Mouse (Mus musculus) midbrain, embryonic 11.5 days (tissue): ENCODE data around the gene Evi2b. TPM values are rescaled to one million over a fixed set of nuclear protein-coding genes. Genes with fewer than 3 reads are reported as not detected.

Source experiments
- ATAC-seq: fragments of 200-750 bp; cut with Nextera tagmentation; 2 replicates; pipeline ENCODE4 v1.8.0; 2017; ENCODE audit warnings: moderate TSS enrichment, moderate library complexity; ENCODE audit not compliant: low FRiP score
- DNase-seq: peaks from one replicate; pipeline ENCODE4 v3.0.0; 2015; ENCODE audit warnings: low spot score; ENCODE audit errors: missing footprints
- H3K27ac ChIP-seq: fragments of 300-500 bp; sonication (generic); 2 replicates; pipeline ENCODE4 v1.5.1; 2014; ENCODE audit warnings: low read depth, low read length
- H3K27me3 ChIP-seq: fragments of 300-500 bp; sonication (generic); 2 replicates; pipeline ENCODE4 v1.6.1; 2014; ENCODE audit warnings: mild to moderate bottlenecking, low read length, moderate library complexity, mixed read lengths; ENCODE audit not compliant: control insufficient read depth, insufficient read depth
- H3K36me3 ChIP-seq: fragments of 300-500 bp; sonication (generic); 2 replicates; pipeline ENCODE4 v1.6.1; 2014; ENCODE audit warnings: mild to moderate bottlenecking, low read length, moderate library complexity, mixed read lengths; ENCODE audit not compliant: control insufficient read depth, insufficient read depth
- H3K4me1 ChIP-seq: fragments of 300-500 bp; sonication (generic); 2 replicates; pipeline ENCODE4 v1.6.1; 2014; ENCODE audit warnings: low read length; ENCODE audit not compliant: control insufficient read depth, insufficient read depth
- H3K4me2 ChIP-seq: fragments of 300-500 bp; sonication (generic); 2 replicates; pipeline ENCODE4 v1.6.1; 2014; ENCODE audit warnings: mild to moderate bottlenecking, moderate library complexity
- H3K4me3 ChIP-seq: fragments of 300-500 bp; sonication (generic); 2 replicates; pipeline ENCODE4 v1.5.1; 2014; ENCODE audit warnings: low read depth, low read length
- H3K9ac ChIP-seq: fragments of 300-500 bp; sonication (generic); 2 replicates; pipeline ENCODE4 v1.6.1; 2014; ENCODE audit warnings: low read length
- H3K9me3 ChIP-seq: fragments of 300-500 bp; sonication (generic); 2 replicates; pipeline ENCODE4 v1.6.1; 2016; ENCODE audit warnings: low read length; ENCODE audit not compliant: control insufficient read depth
- WGBS: fragments of 180-500 bp; shearing (Covaris S2); extraction: QIAGEN DNeasy Blood & Tissue Kit; methylation state at CpG from one replicate; pipeline ENCODE4 v1.1.7; 2014; 5-methylcytosine and 5-hydroxymethylcytosine counted together
- polyA plus RNA-seq: library from polyadenylated mRNA; unstranded; fragments of >200 nt; fragmentation: Nextera tagmentation; extraction: Ambion mirVana; gene quantifications from 2 replicates; pipeline ENCODE4 v1.2.1, GENCODE M21; 2014

Gene Evi2b
- polyA plus RNA-seq, 1 experiment from 2014 or later = 0.22 TPM

DNA sequence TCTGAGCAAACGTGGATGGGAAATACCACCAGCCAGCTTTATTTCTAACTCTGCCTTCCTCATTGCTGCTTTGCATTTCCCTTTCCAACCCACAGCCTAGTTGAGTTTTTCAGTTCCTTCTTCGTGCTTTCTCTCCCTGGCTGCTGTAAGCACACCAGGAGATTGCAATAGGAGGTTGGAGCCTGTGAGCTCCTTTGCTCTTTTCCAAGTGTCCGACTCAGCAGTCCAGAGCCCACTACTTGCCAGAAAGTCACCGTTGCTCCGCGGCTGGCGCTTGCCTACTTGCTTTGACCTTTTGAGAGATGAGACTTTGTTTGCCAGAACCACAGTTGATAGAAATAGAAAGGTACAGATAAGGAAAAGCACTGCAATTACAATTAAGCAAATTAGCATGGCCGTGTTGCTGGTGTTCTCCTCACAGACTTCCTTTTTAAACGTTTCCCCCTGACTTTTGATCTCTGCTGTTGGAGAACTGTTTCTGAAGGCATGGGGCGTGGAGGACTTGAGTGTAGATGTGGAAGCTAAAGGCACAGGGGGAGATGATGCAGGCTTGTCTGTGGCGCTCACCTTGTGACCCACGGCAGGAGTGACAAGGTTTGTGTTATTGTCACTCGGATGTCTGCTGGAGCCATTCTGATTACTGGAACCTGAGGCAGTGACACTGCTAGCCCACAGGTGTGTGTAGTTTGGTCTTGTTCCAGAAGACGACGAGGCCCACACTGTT is 3.6 kb upstream of the Evi2b start:
- Histone ChIP-seq H3K27me3 (no peaks in the 10 kb centered on the region), H3K9me3 (no peaks in the 10 kb centered on the region), H3K4me2 (no peak overlapping the region), H3K4me3 (no peak overlapping the region), H3K9ac (no peak overlapping the region), H3K27ac (no peak overlapping the region), H3K36me3 (no peaks in the 10 kb centered on the region), H3K4me1 (no peaks in the 10 kb centered on the region)
- no peak for ATAC-seq
- peak; percentile 28 for DNase-seq
- WGBS = 92% methylated on average over 15 of the region's 15 CpGs

DNA sequence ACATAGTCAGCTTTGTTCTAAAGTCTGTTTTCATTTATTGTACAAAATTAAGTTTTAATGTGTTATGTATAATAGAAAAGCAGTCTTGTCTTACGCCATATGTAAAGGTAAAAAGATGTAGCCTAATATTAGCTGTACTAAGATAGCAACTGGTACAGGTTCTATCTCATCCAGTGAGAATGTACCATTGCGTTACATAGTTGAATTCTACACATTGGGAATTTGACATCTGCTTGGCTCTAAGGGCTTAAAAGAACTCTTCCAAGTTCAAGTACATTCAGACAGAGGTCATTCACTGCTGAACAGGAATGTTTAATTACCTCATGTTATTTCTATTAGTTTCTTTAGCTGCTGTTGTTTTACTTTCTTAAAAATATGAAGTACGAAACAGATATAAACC is 3.0 kb upstream of the Evi2b start:
- WGBS = 93% methylated on average over 3 of the region's 3 CpGs
- DNase-seq = no peak
- Histone ChIP-seq H3K27ac (no peak overlapping the region), H3K4me1 (no peaks in the 10 kb centered on the region), H3K27me3 (no peaks in the 10 kb centered on the region), H3K4me3 (no peak overlapping the region), H3K4me2 (no peak overlapping the region), H3K9me3 (no peaks in the 10 kb centered on the region), H3K36me3 (no peaks in the 10 kb centered on the region), H3K9ac (no peak overlapping the region)
- ATAC-seq = no peak

DNA sequence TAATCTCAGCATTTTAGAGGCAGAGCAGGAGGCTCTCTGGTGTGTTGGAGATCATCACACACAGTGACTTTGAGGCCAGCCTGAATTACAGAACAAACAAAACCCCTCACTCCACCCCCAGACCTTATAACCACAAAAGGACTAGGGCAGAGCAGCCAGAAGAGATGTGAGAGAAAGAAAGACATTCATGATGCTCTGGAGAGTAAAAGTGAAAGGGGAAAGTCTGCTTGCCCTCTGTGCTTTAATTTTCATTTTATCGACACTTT is 681 bp upstream of the Evi2b start:
- Histone ChIP-seq H3K27me3 (no peaks in the 10 kb centered on the region), H3K9ac (no peak overlapping the region), H3K4me2 (no peak overlapping the region), H3K36me3 (no peaks in the 10 kb centered on the region), H3K27ac (no peak overlapping the region), H3K4me1 (no peaks in the 10 kb centered on the region), H3K4me3 (no peak overlapping the region), H3K9me3 (no peaks in the 10 kb centered on the region)
- no peak for DNase-seq
- 91% methylated on average over 1 of the region's 1 CpGs for WGBS
- no peak for ATAC-seq

DNA sequence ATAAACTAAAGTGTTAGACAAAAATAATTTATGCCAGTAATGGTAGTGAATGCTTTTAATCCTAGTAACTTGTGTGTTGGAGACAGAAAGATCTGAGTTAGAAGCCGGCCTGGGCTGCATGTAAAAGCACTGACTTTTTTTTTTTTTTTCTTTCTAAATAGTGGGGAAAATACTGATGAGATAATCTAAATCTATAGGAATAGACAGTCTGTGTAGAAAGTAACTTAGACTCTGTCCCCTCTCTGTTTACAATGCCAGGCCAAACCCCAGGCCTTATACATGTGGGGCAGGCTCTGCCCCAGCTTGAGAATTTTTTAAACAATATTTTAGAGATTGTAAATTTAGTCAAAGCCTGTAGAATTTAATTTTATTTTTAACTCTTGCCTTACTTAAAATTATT is 618 bp downstream of the Evi2b start:
- no peak overlapping the region for H3K27ac ChIP-seq
- no peak overlapping the region for H3K4me3 ChIP-seq
- no peaks in the 10 kb centered on the region for H3K36me3 ChIP-seq
- no peaks in the 10 kb centered on the region for H3K27me3 ChIP-seq
- DNase-seq (peak; percentile 10), ATAC-seq (no peak)
- no peaks in the 10 kb centered on the region for H3K4me1 ChIP-seq
- H3K9me3 ChIP-seq = no peaks in the 10 kb centered on the region
- 89% methylated on average over 1 of the region's 1 CpGs for WGBS
- H3K9ac ChIP-seq = no peak overlapping the region
- no peak overlapping the region for H3K4me2 ChIP-seq

DNA sequence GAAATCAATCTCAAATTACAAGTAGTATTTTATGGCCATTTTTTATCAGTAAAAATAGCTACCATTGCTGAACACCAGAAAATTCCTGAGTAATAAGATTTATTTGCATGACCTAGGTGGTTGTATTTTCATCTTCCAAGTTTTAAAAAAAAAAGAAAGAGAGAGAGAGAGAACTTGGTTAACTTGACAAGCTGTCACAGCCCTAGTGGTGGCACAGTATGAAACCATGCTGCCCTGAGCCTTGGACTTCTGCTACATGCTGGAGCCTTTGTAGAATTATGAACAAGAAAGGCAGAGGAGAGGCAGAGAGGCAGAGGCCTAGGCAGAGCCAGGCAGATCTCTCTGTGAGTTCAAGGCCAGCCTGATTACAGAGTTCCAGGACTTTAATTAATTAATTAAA is 1.6 kb downstream of the Evi2b start:
- Histone ChIP-seq H3K9ac (no peak overlapping the region), H3K4me3 (no peak overlapping the region), H3K27ac (no peak overlapping the region), H3K4me1 (no peaks in the 10 kb centered on the region), H3K27me3 (no peaks in the 10 kb centered on the region), H3K4me2 (no peak overlapping the region), H3K9me3 (no peaks in the 10 kb centered on the region), H3K36me3 (no peaks in the 10 kb centered on the region)
- no peak for ATAC-seq
- peak; percentile 72 for DNase-seq

DNA sequence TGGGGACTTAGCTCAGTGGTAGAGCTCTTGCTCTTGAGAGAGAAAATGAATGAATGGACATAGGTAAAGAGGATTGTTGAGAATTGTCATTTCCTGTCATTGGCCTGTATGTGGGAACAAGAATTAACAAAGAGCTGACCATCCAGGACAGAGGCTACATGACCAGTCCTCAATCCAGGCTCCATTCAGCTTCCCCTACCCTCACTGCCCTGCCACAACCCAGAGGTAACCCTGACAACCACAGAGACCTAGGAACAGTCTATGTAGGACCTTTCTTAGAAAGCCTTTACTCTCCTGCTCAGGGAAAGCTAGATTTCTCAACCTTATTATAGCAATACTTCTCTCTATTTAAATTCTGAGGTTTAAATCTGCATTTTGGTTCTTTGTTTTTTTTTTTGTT is 2.8 kb downstream of the Evi2b start:
- no peak overlapping the region for H3K4me3 ChIP-seq
- no peak overlapping the region for H3K9ac ChIP-seq
- ATAC-seq (no peak), DNase-seq (peak; percentile 83)
- no peaks in the 10 kb centered on the region for H3K27me3 ChIP-seq
- no peaks in the 10 kb centered on the region for H3K4me1 ChIP-seq
- no peaks in the 10 kb centered on the region for H3K36me3 ChIP-seq
- H3K4me2 ChIP-seq = no peak overlapping the region
- no peaks in the 10 kb centered on the region for H3K9me3 ChIP-seq
- no peak overlapping the region for H3K27ac ChIP-seq

DNA sequence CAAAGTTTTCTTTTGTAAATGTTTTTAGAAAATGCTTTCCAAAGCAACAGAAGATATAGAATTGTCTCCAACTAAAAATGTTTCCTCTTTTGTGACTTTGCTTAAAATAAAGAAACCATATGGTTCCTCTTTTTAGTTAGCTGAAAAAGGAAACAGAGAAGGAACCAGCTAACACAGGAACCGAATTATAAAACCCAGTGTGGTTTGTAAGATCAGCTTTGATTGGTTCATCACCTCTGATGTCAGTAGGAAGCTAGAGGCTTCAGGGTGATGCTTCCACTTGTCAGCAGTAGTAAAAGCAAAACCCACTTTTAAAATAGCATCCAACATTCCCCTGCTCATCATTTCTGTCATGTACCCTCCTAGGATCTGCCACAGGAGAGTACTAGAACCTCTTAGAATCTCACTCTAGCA is 3.7 kb downstream of the Evi2b start:
- DNase-seq (peak; percentile 56), ATAC-seq (no peak)
- no peak overlapping the region for H3K4me3 ChIP-seq
- H3K4me1 ChIP-seq = no peaks in the 10 kb centered on the region
- H3K9ac ChIP-seq = no peak overlapping the region
- no peaks in the 10 kb centered on the region for H3K36me3 ChIP-seq
- H3K9me3 ChIP-seq = no peaks in the 10 kb centered on the region
- no peak overlapping the region for H3K4me2 ChIP-seq
- H3K27me3 ChIP-seq = no peaks in the 10 kb centered on the region
- WGBS = 85% methylated on average over 1 of the region's 1 CpGs
- no peak overlapping the region for H3K27ac ChIP-seq

DNA sequence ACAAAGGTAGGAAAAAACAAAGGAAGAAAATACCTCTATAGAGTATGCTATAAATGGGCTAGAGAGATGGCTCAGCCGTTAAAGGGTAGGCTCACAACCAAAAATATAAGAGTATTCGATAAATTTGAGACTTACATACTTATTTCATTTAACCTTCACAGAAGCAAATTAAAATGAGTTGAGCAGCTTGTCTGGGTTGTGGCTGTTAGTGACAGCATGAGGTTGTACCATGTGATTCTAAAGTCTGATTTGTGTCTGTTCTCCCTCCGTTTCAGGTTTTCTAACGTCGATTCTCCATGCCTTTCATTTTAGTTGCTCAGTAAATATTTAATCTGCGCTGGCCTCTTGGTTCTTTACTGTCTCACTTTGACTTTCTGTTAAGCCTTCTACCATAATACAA is 4.3 kb downstream of the Evi2b start:
- peak; percentile 59 for DNase-seq
- Histone ChIP-seq H3K27ac (no peak overlapping the region), H3K4me2 (no peak overlapping the region), H3K27me3 (no peaks in the 10 kb centered on the region), H3K9me3 (no peaks in the 10 kb centered on the region), H3K36me3 (no peaks in the 10 kb centered on the region), H3K4me3 (no peak overlapping the region), H3K4me1 (no peaks in the 10 kb centered on the region), H3K9ac (no peak overlapping the region)
- no peak for ATAC-seq
- WGBS = 90% methylated on average over 6 of the region's 6 CpGs

DNA sequence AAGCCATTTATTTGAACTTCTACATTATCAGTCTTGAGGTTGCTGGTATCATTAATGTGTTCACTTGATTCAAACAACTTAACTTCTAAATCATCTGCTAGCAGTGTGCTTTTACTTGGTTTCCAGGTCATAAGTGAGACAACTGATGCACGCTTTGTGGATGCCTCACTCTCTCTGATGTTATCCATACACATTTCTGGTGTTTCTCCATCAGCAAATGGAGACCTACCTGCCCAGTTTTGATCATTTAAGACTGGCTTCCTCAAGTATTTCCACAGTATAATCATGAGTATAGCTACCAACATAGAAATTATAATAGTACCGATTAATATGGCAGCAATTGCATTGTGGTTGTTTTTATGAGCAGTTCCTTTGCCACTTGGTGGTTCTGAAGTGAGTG is 7.8 kb downstream of the Evi2b start:
- no peaks in the 10 kb centered on the region for H3K27me3 ChIP-seq
- ATAC-seq (no peak), DNase-seq (peak; percentile 61)
- H3K9ac ChIP-seq = no peak overlapping the region
- no peaks in the 10 kb centered on the region for H3K9me3 ChIP-seq
- 93% methylated on average over 2 of the region's 2 CpGs for WGBS
- H3K4me2 ChIP-seq = no peak overlapping the region
- H3K4me3 ChIP-seq = no peak overlapping the region
- H3K27ac ChIP-seq = no peak overlapping the region
- H3K36me3 ChIP-seq = no peaks in the 10 kb centered on the region
- no peaks in the 10 kb centered on the region for H3K4me1 ChIP-seq

DNA sequence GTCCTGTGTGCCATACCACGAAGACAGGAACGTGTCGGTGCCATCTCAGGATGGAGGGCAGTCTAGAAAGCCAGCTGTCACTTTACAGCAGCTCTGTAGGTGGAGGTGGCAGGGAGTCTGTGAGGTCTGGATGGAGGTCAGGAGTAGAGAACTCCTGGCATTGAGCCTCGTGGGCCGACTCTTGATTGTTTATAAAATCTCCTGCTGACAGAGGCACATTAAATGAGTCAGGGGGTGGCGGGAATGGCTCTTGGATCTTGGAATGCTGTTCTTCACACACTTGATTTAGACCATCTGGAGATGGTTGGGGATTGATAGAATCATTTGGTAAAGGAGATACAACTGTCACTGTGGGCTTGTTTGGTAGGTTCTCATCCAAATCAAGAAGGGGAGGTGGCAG is 8.2 kb downstream of the Evi2b start:
- ATAC-seq (no peak), DNase-seq (peak; percentile 19)
- WGBS = 80% methylated on average over 6 of the region's 6 CpGs
- no peaks in the 10 kb centered on the region for H3K4me1 ChIP-seq
- no peak overlapping the region for H3K4me2 ChIP-seq
- H3K4me3 ChIP-seq = no peak overlapping the region
- no peak overlapping the region for H3K9ac ChIP-seq
- H3K36me3 ChIP-seq = no peaks in the 10 kb centered on the region
- no peak overlapping the region for H3K27ac ChIP-seq
- H3K27me3 ChIP-seq = no peaks in the 10 kb centered on the region
- no peaks in the 10 kb centered on the region for H3K9me3 ChIP-seq
